Mouse (Mus musculus) midbrain, embryonic 10.5 days (tissue): ENCODE data around the gene Vmn2r39. TPM values are rescaled to one million over a fixed set of nuclear protein-coding genes. Genes with fewer than 3 reads are reported as not detected.
"Not testable (repeated sequence)": the region's sequence is repeated elsewhere in the genome, so short reads cannot be mapped to it uniquely, and the experiment has no call there.

Experiments used
- DNase-seq: peaks from one replicate; pipeline ENCODE4 v3.0.0-alpha.2; 2017; ENCODE audit warnings: low spot score
- H3K27ac ChIP-seq: fragments of 300-500 bp; sonication (generic); replicated peaks from 2 replicates; pipeline ENCODE4 v1.5.1; 2016; ENCODE audit warnings: mild to moderate bottlenecking
- H3K27me3 ChIP-seq: fragments of 300-500 bp; sonication (generic); 2 replicates; pipeline ENCODE4 v1.6.1; 2016; ENCODE audit warnings: low read depth, mild to moderate bottlenecking; ENCODE audit not compliant: poor library complexity, severe bottlenecking
- H3K36me3 ChIP-seq: fragments of 300-500 bp; sonication (generic); 2 replicates; pipeline ENCODE4 v1.6.1; 2016; ENCODE audit warnings: mild to moderate bottlenecking, moderate library complexity
- H3K4me1 ChIP-seq: fragments of 300-500 bp; sonication (generic); 2 replicates; pipeline ENCODE4 v1.6.1; 2016
- H3K4me3 ChIP-seq: fragments of 300-500 bp; sonication (generic); 2 replicates; pipeline ENCODE4 v1.5.1; 2016; ENCODE audit warnings: mild to moderate bottlenecking, moderate library complexity
- H3K9me3 ChIP-seq: fragments of 300-500 bp; sonication (generic); replicated peaks from 2 replicates; pipeline ENCODE4 v1.6.1; 2016; ENCODE audit warnings: mild to moderate bottlenecking
- WGBS: fragments of 180-500 bp; shearing (Covaris S2); methylation state at CpG from one replicate; pipeline ENCODE4 v1.1.7; 2016; 5-methylcytosine and 5-hydroxymethylcytosine counted together
- polyA plus RNA-seq: library from polyadenylated mRNA; unstranded; fragments of >200 nt; fragmentation: Nextera tagmentation; extraction: Ambion mirVana; gene quantifications from 2 replicates; pipeline ENCODE4 v1.2.1, GENCODE M21; 2016

Gene Vmn2r39
- polyA plus RNA-seq: not detected in 2 replicates

- not testable (repeated sequence) for DNase-seq, H3K27ac ChIP-seq, H3K4me3 ChIP-seq
These were observed at the start of gene Vmn2r39 for GRCm38 (mm10) chr7:9030698-9031097. TSS of gene Vmn2r39 (minus strand) at chr7:9030798.

GRCm38 (mm10) chr7:9065353-9065752 lies 34.8 kb upstream of the Vmn2r39 start:
- DNase-seq, H3K4me3 ChIP-seq, H3K9me3 ChIP-seq, H3K27me3 ChIP-seq, H3K36me3 ChIP-seq, H3K4me1 ChIP-seq, H3K27ac ChIP-seq: not testable (repeated sequence)
- 83% methylated on average over 4 of the region's 4 CpGs for WGBS

More at GRCm38 (mm10) chr7:9030698-9031097, at the start of gene Vmn2r39:
- not testable (repeated sequence) for H3K27me3 ChIP-seq, H3K36me3 ChIP-seq, H3K9me3 ChIP-seq, H3K4me1 ChIP-seq

Other genes with a start within 250 kb of the Vmn2r39 start
- not detected in 2 replicates for gene Vmn2r40, start 99.4 kb downstream of the Vmn2r39 start, polyA plus RNA-seq
- gene Vmn2r38, start 67.1 kb upstream of the Vmn2r39 start, polyA plus RNA-seq: not detected in 2 replicates
- gene Vmn2r37, start 192.9 kb upstream of the Vmn2r39 start, polyA plus RNA-seq: not detected in 2 replicates